Mouse (Mus musculus): ENCODE measurements around the gene Cd59b. TPM values are rescaled to one million over a fixed set of nuclear protein-coding genes. Genes with fewer than 3 reads are reported as not detected.
"Not testable (repeated sequence)": the region's sequence is repeated elsewhere in the genome, so short reads cannot be mapped to it uniquely, and the experiment has no call there.

The Cd59b gene
- polyA plus RNA-seq, 1 experiment: 25.0 TPM

DNA sequence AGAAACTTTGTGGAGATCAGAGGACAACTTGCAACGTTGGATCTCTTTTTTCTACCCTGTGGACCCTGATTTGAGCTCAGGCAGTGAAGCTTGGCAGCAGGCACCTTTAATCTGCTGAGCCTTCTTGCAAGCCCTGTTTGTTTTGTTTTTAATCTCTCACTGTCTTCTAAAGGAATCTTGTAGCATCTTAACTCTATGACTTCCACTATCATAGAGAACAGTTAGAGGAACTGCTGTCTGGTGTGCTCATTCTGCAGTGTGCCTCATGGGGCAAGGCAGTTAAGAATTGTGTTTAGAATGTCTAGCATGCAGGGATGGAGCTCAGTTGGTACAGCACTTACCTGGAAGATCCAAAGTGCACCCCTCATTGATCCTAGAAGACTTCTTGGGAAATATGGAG is 30.3 kb downstream of the Cd59b start:
- Histone ChIP-seq H3K4me1 (ENCODE audit: control insufficient read depth, insufficient read depth, low read length) (no peaks in the 10 kb centered on the region; the same call in 1 of the 2 replicates), H3K4me3 (ENCODE audit: insufficient read depth, low read depth, low read length) (no peak overlapping the region), H3K27ac (ENCODE audit: insufficient read depth, low read depth, low read length) (no peak overlapping the region), H3K27me3 (replicated peaks; ENCODE audit: control insufficient read depth, insufficient read depth, low read length) (no peaks in the 10 kb centered on the region), H3K36me3 (ENCODE audit: control insufficient read depth, insufficient read depth, low read length) (no peaks in the 10 kb centered on the region)
- TF ChIP-seq POLR2A (IDR thresholded peaks at IDR 0.05; ENCODE audit: low read depth, low read length) (no peak), CTCF (conservative IDR thresholded peaks at IDR 0.05; ENCODE audit: insufficient read depth, insufficient read length, low read depth, low read length) (no peak)
- DNase-seq: no peak
- 49% methylated on average over 1 of the region's 1 CpGs for WGBS

DNA sequence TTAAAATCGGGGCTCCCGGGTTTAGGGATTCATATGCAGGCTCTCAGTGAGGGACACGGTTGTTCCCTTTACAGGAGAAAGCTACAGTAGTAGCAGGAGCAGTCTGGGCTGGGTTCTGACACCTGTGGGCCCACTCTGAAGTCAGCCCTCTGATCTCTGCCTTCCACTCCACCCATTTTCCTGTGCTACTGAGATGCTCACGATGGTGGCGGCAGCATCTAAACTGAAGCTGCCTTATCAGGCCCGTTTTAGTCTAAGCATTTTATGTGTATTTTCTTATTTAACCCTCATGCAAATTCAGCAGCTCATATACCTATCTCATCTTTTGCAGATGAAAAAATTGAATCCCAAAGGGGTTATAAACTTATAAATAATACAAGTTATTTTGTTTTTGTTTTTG is 35.2 kb downstream of the Cd59b start:
- 84% methylated on average over 6 of the region's 6 CpGs for WGBS
- no peaks in the 10 kb centered on the region for H3K27me3 ChIP-seq (replicated peaks; ENCODE audit: control insufficient read depth, insufficient read depth, low read length)
- no peaks in the 10 kb centered on the region for H3K4me1 ChIP-seq (ENCODE audit: control insufficient read depth, insufficient read depth, low read length)
- no peak overlapping the region for H3K27ac ChIP-seq (ENCODE audit: insufficient read depth, low read depth, low read length)
- TF ChIP-seq POLR2A (IDR thresholded peaks at IDR 0.05; ENCODE audit: low read depth, low read length) (no peak), CTCF (conservative IDR thresholded peaks at IDR 0.05; ENCODE audit: insufficient read depth, insufficient read length, low read depth, low read length) (no peak)
- H3K4me3 ChIP-seq (ENCODE audit: insufficient read depth, low read depth, low read length): no peak overlapping the region
- no peaks in the 10 kb centered on the region for H3K36me3 ChIP-seq (ENCODE audit: control insufficient read depth, insufficient read depth, low read length)
- no peak for DNase-seq

DNA sequence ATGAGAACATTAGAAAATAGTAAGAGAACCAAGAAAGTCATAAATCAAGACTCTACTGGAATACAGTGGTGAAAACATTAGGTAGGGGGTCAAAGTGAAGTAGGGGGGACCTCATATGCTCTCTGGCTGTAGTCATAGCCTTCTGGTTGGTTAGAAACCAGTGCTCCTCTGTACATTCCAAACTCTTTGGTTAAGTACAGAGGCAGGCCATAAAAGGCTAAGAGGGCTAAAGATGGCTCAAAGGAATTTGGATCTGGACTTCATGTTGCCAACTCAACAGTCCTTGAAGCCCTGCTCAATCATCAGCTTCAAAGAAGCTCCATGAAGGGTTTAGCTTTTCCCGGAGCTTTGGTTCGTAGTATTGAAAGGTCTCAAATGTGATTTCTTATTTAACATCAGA is 39.4 kb downstream of the Cd59b start:
- not testable (repeated sequence) for H3K27me3 ChIP-seq (replicated peaks; ENCODE audit: control insufficient read depth, insufficient read depth, low read length); H3K4me3 ChIP-seq (ENCODE audit: insufficient read depth, low read depth, low read length); H3K4me1 ChIP-seq (ENCODE audit: control insufficient read depth, insufficient read depth, low read length); H3K36me3 ChIP-seq (ENCODE audit: control insufficient read depth, insufficient read depth, low read length); DNase-seq; H3K27ac ChIP-seq (ENCODE audit: insufficient read depth, low read depth, low read length)
- 94% methylated on average over 2 of the region's 2 CpGs for WGBS

DNA sequence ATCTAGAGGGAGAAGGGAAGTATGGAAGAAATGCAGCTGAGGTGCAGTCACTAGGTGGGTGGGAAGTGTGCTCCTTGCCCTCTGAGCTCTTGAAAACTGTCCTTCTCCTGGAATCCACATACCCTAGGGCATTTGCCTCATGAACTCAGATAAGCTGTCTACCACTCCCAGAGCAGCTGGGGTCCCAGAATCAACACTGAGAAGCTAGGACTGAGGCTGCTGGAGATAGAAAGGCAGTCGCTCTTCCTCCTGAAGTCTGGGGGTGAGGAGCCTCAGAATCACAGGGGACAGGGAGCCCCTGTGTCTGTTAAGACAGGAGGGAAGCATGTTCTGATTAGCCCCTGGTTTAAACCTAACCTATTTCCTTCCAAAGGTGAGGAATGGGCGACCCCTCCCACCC is 39.9 kb downstream of the Cd59b start:
- TF ChIP-seq POLR2A (IDR thresholded peaks at IDR 0.05; ENCODE audit: low read depth, low read length) (no peak), CTCF (conservative IDR thresholded peaks at IDR 0.05; ENCODE audit: insufficient read depth, insufficient read length, low read depth, low read length) (no peak)
- 89% methylated on average over 2 of the region's 2 CpGs for WGBS
- H3K27ac ChIP-seq (ENCODE audit: insufficient read depth, low read depth, low read length): no peak overlapping the region

DNA sequence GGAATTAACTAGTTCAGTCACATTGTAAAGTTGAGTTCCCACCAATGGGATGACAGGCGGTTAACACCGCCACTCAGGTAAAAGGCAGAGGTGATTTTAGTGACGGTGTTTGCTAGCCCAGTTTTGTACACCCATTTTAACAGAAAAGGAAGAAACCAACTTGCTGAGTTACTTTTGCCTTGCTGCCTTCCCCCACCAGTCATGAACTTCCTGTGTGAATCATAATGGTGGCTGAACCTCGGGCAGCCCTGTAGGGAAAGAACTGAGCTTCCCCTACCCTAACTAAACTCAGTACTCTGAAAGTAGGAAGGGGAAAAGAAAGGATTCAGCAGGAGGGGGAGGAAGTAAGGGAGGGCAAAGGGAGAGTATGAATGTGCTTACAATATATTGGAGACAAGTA is 40.4 kb downstream of the Cd59b start:
- TF ChIP-seq POLR2A (IDR thresholded peaks at IDR 0.05; ENCODE audit: low read depth, low read length) (no peak), CTCF (conservative IDR thresholded peaks at IDR 0.05; ENCODE audit: insufficient read depth, insufficient read length, low read depth, low read length) (no peak)
- no peak for DNase-seq
- H3K27me3 ChIP-seq (replicated peaks; ENCODE audit: control insufficient read depth, insufficient read depth, low read length): no peaks in the 10 kb centered on the region
- H3K4me1 ChIP-seq (ENCODE audit: control insufficient read depth, insufficient read depth, low read length): no peaks in the 10 kb centered on the region
- 82% methylated on average over 4 of the region's 4 CpGs for WGBS
- no peak overlapping the region for H3K27ac ChIP-seq (ENCODE audit: insufficient read depth, low read depth, low read length)
- H3K36me3 ChIP-seq (ENCODE audit: control insufficient read depth, insufficient read depth, low read length): no peaks in the 10 kb centered on the region
- no peak overlapping the region for H3K4me3 ChIP-seq (ENCODE audit: insufficient read depth, low read depth, low read length)

More for the DNA sequence above, 39.9 kb downstream of the Cd59b start:
- no peaks in the 10 kb centered on the region for H3K36me3 ChIP-seq (ENCODE audit: control insufficient read depth, insufficient read depth, low read length)
- no peak for DNase-seq
- no peak overlapping the region for H3K4me3 ChIP-seq (ENCODE audit: insufficient read depth, low read depth, low read length)
- no peaks in the 10 kb centered on the region for H3K4me1 ChIP-seq (ENCODE audit: control insufficient read depth, insufficient read depth, low read length)
- H3K27me3 ChIP-seq (replicated peaks; ENCODE audit: control insufficient read depth, insufficient read depth, low read length): no peaks in the 10 kb centered on the region

DNA sequence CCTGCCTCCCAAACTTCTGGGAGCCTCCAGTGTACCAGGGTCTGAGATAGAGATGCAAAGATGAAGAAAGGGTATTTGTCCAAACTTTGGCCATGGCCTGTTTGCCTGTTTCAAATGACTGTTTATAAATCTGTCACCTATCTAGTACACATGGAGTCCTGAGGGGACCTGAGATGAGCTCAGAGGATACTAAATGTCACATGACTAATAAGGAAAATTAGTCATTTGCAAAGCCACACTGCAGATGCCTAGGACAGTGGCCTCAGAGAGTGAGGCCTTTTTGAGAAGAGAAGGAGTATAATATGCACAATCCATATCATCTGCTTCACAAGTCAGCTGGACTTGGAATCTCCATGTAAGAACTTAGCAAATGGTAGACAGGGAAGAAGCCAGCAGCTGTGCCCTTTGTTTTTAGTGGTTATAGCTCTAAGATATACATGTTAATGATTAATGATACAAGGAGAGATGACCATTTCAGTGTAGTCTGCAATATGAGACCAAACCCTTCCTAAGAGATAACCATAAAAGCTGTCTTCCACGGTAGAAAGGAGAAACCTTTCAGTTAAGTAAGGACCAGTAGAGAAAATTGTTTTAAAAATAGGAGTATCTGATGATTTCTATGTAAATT is 41.6 kb downstream of the Cd59b start:
- not testable (repeated sequence) for H3K36me3 ChIP-seq (ENCODE audit: control insufficient read depth, insufficient read depth, low read length); H3K27me3 ChIP-seq (replicated peaks; ENCODE audit: control insufficient read depth, insufficient read depth, low read length); H3K27ac ChIP-seq (ENCODE audit: insufficient read depth, low read depth, low read length); H3K4me3 ChIP-seq (ENCODE audit: insufficient read depth, low read depth, low read length); DNase-seq; H3K4me1 ChIP-seq (ENCODE audit: control insufficient read depth, insufficient read depth, low read length)
- no CpG with 5 or more reads among the region's 1 CpGs for WGBS

DNA sequence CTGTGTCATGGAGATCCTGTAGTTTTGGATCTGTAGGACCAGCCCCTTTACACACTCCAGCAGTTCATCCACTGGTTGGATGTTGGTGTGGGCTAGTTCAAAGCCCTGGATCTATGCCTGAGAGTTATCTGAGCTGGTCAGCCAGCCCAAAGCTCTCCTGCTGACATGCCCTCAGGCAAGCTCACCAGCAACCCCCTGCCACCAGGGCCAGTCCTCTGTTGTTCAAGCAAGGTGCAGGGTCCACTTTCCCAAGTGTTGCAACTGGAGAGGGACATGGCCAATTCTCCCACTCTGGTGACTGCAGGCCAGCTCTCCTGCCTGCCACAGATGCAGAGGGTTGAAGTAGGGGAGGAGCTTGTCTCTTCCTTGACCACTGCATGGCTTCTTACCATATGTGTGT is 43.9 kb downstream of the Cd59b start:
- not testable (repeated sequence) for H3K4me3 ChIP-seq (ENCODE audit: insufficient read depth, low read depth, low read length); H3K27ac ChIP-seq (ENCODE audit: insufficient read depth, low read depth, low read length); H3K4me1 ChIP-seq (ENCODE audit: control insufficient read depth, insufficient read depth, low read length); H3K27me3 ChIP-seq (replicated peaks; ENCODE audit: control insufficient read depth, insufficient read depth, low read length); DNase-seq; H3K36me3 ChIP-seq (ENCODE audit: control insufficient read depth, insufficient read depth, low read length)

DNA sequence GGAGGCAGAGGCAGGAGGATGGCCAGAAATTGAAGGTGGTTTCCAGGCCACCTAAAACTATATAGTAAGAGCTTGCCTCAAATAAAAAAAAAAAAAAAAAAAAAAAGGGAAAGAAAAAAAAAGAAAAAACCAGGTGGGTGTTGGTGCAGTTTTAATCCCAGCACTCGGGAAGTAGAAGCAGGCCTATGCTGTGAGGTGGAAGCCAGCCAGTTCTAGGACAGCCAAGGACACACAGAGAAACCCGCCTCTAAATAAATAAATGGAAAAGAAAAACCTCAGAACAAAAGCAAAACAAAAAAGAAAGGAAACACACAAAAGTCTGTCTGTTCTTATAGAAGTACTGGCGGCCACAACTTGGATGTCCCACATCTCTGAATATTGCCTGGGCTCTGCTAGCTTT is 45.2 kb downstream of the Cd59b start:
- Histone ChIP-seq H3K27me3 (replicated peaks; ENCODE audit: control insufficient read depth, insufficient read depth, low read length) (no peaks in the 10 kb centered on the region), H3K4me1 (ENCODE audit: control insufficient read depth, insufficient read depth, low read length) (no peaks in the 10 kb centered on the region), H3K27ac (ENCODE audit: insufficient read depth, low read depth, low read length) (no peak overlapping the region), H3K36me3 (ENCODE audit: control insufficient read depth, insufficient read depth, low read length) (no peaks in the 10 kb centered on the region), H3K4me3 (ENCODE audit: insufficient read depth, low read depth, low read length) (no peak overlapping the region)
- 93% methylated on average over 3 of the region's 3 CpGs for WGBS
- no peak for TF ChIP-seq POLR2A (IDR thresholded peaks at IDR 0.05; ENCODE audit: low read depth, low read length)
- TF ChIP-seq CTCF (conservative IDR thresholded peaks at IDR 0.05; ENCODE audit: insufficient read depth, insufficient read length, low read depth, low read length): no peak
- no peak for DNase-seq

DNA sequence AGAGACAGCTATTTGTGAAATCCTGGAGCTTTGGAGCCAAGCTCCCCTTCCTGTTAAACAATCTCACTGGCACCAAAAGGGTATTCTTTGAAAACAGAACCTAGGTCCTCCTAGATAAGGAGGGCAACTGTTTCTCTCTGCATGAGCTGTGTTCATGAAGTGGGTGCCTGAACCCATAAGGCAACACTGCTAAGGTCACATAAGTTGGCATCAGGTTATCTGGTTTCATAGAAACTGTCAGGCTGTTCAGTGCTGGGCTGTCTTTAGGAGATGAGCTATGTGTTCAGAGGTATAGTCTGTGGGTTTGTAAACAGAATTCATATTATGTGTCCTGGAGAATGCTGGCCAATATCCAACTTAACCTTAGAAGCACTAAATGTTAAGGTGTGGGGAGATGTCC is 47.5 kb downstream of the Cd59b start:
- not testable (repeated sequence) for DNase-seq; H3K4me1 ChIP-seq (ENCODE audit: control insufficient read depth, insufficient read depth, low read length); H3K27ac ChIP-seq (ENCODE audit: insufficient read depth, low read depth, low read length); H3K36me3 ChIP-seq (ENCODE audit: control insufficient read depth, insufficient read depth, low read length); H3K27me3 ChIP-seq (replicated peaks; ENCODE audit: control insufficient read depth, insufficient read depth, low read length); H3K4me3 ChIP-seq (ENCODE audit: insufficient read depth, low read depth, low read length)
